Mouse (Mus musculus) embryonic facial prominence, embryonic 12.5 days (tissue): ENCODE results near the gene Svbp. TPM values are rescaled to one million over a fixed set of nuclear protein-coding genes. Genes with fewer than 3 reads are reported as not detected.
A peak's percentile ranks its signal among the peaks of the same experiment; 100 is the strongest.

Experiments used
- ATAC-seq: fragments of 200-750 bp; cut with Nextera tagmentation; 2 replicates; pipeline ENCODE4 v1.8.0; 2017; ENCODE audit not compliant: insufficient number of reproducible peaks, insufficient read depth, low FRiP score, low TSS enrichment
- H3K27ac ChIP-seq: fragments of 300-500 bp; sonication (generic); 2 replicates; pipeline ENCODE4 v1.5.1; 2016; ENCODE audit warnings: mild to moderate bottlenecking
- H3K27me3 ChIP-seq: fragments of 300-500 bp; sonication (generic); 2 replicates; pipeline ENCODE4 v1.6.1; 2016; ENCODE audit warnings: mild to moderate bottlenecking, moderate library complexity
- H3K36me3 ChIP-seq: fragments of 300-500 bp; sonication (generic); 2 replicates; pipeline ENCODE4 v1.6.1; 2016; ENCODE audit warnings: mild to moderate bottlenecking
- H3K4me1 ChIP-seq: fragments of 300-500 bp; sonication (generic); 2 replicates; pipeline ENCODE4 v1.6.1; 2016
- H3K4me2 ChIP-seq: fragments of 300-500 bp; sonication (generic); replicated peaks from 2 replicates; pipeline ENCODE4 v1.6.1; 2016; ENCODE audit warnings: mild to moderate bottlenecking, moderate library complexity
- H3K4me3 ChIP-seq: fragments of 300-500 bp; sonication (generic); 2 replicates; pipeline ENCODE4 v1.5.1; 2016; ENCODE audit warnings: mild to moderate bottlenecking
- H3K9ac ChIP-seq: fragments of 300-500 bp; sonication (generic); 2 replicates; pipeline ENCODE4 v1.6.1; 2016; ENCODE audit warnings: mild to moderate bottlenecking, moderate library complexity
- H3K9me3 ChIP-seq: fragments of 300-500 bp; sonication (generic); 2 replicates; pipeline ENCODE4 v1.6.1; 2016; ENCODE audit warnings: mild to moderate bottlenecking, moderate library complexity
- WGBS: fragments of 180-500 bp; shearing (Covaris S2); methylation state at CpG from one replicate; pipeline ENCODE4 v1.1.7; 2016; 5-methylcytosine and 5-hydroxymethylcytosine counted together
- polyA plus RNA-seq: library from polyadenylated mRNA; unstranded; fragments of >200 nt; fragmentation: Nextera tagmentation; extraction: Ambion mirVana; gene quantifications from 2 replicates; pipeline ENCODE4 v1.2.1, GENCODE M21; 2016

Gene Svbp
- polyA plus RNA-seq = 189 TPM in 2 replicates

DNA sequence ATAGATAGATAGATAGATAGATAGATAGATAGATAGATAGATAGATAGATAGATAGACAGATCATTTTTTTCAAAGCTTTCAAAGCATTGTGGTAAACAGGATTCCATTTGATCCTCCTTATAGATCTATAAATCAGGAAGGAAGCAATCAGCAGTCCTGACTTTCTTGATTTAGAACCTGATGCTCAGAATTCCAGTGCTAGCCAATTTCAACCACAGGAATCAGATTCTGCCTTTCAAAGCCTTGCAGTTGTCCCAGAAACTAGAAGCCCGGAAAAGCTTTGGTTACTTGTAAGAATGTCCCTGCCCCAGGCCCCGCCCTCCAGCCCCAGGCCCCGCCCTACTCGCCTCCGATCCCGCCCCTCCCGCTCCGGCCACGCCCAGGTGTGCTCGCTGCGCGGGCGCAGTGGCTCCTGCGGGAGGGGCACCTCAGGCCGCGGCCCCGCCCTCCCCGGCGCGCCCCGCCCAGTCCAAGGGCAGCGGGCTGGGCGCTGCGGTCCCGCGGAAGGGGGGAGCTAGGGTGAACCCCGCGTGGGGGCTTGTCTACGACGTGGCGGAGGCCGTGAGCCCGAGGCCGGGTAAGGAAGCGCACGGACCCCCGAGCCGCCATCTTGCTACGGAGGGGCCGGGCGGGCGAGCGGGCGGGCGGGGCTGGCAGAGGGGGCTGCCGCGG is at the start of gene Svbp:
Svbp (plus strand) TSS at position 398 of the 673 bp plus-strand sequence.
- Histone ChIP-seq H3K4me1 (peaks cover 14% of the 10 kb centered on the region; the same call in 1 of the 2 replicates), H3K27ac (peak within 1 kb of the TSS; percentile 83), H3K9me3 (no peaks in the 10 kb centered on the region), H3K4me2 (peak within 1 kb of the TSS; percentile 70), H3K4me3 (peak within 1 kb of the TSS; percentile 63), H3K9ac (peak within 1 kb of the TSS; percentile 72), H3K27me3 (no peaks in the 10 kb centered on the region), H3K36me3 (peaks cover 10% of the 10 kb centered on the region)
- ATAC-seq = peak; percentile 93
- 2% methylated on average over 46 of the region's 47 CpGs for WGBS

DNA sequence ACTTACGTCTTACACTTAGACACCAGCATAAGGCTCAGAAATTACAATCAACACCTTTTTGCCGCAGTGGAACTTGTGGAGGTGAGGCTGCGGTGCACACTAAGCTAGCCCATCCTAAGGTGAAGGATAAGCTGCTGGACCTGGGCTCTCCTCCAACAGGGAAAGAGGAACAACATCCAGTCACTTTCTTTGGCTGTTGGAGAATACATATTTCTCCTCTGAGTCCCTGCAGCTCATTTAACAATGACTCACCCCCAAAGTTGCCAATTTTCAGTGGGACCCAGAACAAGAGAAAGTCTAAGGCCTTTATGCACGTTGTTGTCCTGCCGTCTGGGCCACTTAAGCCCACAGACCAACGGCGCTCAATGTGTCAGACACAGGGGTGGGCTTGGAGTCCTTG is 48.3 kb upstream of the Svbp start:
- 90% methylated on average over 7 of the region's 7 CpGs for WGBS

GRCm38 (mm10) chr4:119147347-119147746 is 47.8 kb upstream of the Svbp start:
- H3K4me1 ChIP-seq = no peaks in the 10 kb centered on the region
- H3K4me3 ChIP-seq = no peak overlapping the region
- 86% methylated on average over 5 of the region's 5 CpGs for WGBS
- no peaks in the 10 kb centered on the region for H3K9me3 ChIP-seq
- H3K4me2 ChIP-seq = no peak overlapping the region
- no peak for ATAC-seq
- H3K36me3 ChIP-seq = no peaks in the 10 kb centered on the region
- H3K27ac ChIP-seq = no peak overlapping the region
- no peak overlapping the region for H3K9ac ChIP-seq
- 0 out of 2 replicates have a peak, but pooled peaks cover 3% of the 10 kb centered on the region for H3K27me3 ChIP-seq

More for the DNA sequence above, 48.3 kb upstream of the Svbp start:
- H3K27me3 ChIP-seq = 0 out of 2 replicates have a peak, but pooled peaks cover 3% of the 10 kb centered on the region
- no peak for ATAC-seq
- no peaks in the 10 kb centered on the region for H3K9me3 ChIP-seq
- H3K4me1 ChIP-seq = no peaks in the 10 kb centered on the region
- H3K4me3 ChIP-seq = no peak overlapping the region
- H3K27ac ChIP-seq = no peak overlapping the region
- no peaks in the 10 kb centered on the region for H3K36me3 ChIP-seq
- no peak overlapping the region for H3K9ac ChIP-seq
- H3K4me2 ChIP-seq = no peak overlapping the region

DNA sequence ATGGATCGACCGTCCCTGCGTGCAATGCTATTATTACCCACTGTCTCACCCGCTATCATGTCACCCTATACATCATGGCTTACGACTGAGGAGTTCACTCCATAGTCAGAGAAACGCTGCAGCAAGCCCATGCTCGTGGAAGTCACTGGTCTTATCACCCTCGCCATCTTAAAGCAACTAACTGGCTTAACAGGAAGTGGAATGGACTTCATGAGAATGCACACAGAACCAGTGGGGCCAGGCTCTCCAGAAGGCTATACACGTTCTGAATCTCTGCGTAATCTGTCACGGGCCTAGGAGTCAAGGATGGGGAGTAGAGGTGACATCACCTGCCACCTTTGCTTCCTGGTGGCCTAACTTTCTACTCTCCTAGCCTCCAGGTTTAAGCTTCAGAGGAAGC is 46.4 kb upstream of the Svbp start:
- 85% methylated on average over 11 of the region's 11 CpGs for WGBS
- Histone ChIP-seq H3K4me1 (no peaks in the 10 kb centered on the region), H3K27ac (no peak overlapping the region), H3K4me3 (no peak overlapping the region), H3K9ac (no peak overlapping the region), H3K9me3 (no peaks in the 10 kb centered on the region), H3K27me3 (0 out of 2 replicates have a peak, but pooled peaks cover 3% of the 10 kb centered on the region), H3K36me3 (no peaks in the 10 kb centered on the region), H3K4me2 (no peak overlapping the region)
- ATAC-seq = no peak

DNA sequence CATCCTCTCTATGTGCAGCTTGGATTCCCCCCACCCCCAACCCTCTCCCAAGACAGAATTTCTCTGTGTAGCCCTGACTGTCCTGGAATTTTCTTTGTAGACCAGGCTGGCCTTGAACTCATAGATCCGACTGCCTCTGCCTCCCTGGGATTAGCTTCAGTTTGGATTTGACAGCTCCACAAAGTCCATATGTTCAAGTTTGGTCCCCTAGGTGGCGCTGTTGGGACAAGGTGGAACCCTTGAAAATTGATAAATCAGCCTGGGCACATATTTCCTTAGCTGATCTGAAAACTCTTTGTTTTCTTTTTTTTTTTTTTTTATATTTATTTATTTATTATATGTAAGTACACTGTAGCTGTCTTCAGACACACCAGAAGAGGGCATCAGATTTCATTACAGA is 37.9 kb upstream of the Svbp start:
- 29% methylated on average over 2 of the region's 2 CpGs for WGBS
- H3K9ac ChIP-seq = no peak overlapping the region
- H3K9me3 ChIP-seq = no peaks in the 10 kb centered on the region
- H3K27ac ChIP-seq = no peak overlapping the region
- H3K36me3 ChIP-seq = no peaks in the 10 kb centered on the region
- no peak overlapping the region for H3K4me3 ChIP-seq
- no peaks in the 10 kb centered on the region for H3K4me1 ChIP-seq
- ATAC-seq = no peak
- no peak overlapping the region for H3K4me2 ChIP-seq
- no peaks in the 10 kb centered on the region for H3K27me3 ChIP-seq

DNA sequence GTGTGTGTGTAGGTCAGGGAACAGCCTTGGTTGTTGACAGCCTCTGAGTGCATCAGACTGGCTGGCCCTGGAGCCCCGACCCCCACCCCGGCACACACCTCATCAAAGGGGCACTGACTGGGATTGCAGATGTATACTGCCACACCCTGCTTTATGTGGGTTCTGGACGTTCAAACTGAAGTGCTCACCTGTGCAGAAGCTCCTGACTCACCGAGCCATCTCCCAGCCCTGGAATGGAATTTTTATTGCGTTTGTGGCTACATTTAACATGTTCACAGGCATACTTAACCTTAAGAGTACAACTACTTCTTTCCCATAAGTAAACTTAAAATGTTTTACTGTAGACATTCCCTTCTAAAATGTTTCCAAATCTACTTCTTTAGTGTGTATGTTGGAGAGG is 37.2 kb upstream of the Svbp start:
- Histone ChIP-seq H3K9ac (no peak overlapping the region), H3K4me3 (no peak overlapping the region), H3K36me3 (no peaks in the 10 kb centered on the region), H3K27ac (no peak overlapping the region), H3K27me3 (no peaks in the 10 kb centered on the region), H3K4me1 (no peaks in the 10 kb centered on the region), H3K9me3 (no peaks in the 10 kb centered on the region), H3K4me2 (no peak overlapping the region)
- no peak for ATAC-seq
- WGBS = 81% methylated on average over 5 of the region's 5 CpGs

GRCm38 (mm10) chr4:119161358-119161757 is 33.7 kb upstream of the Svbp start:
- Histone ChIP-seq H3K4me1 (no peaks in the 10 kb centered on the region), H3K27me3 (no peaks in the 10 kb centered on the region), H3K9me3 (no peaks in the 10 kb centered on the region), H3K36me3 (no peaks in the 10 kb centered on the region), H3K27ac (no peak overlapping the region), H3K9ac (no peak overlapping the region), H3K4me3 (no peak overlapping the region), H3K4me2 (no peak overlapping the region)
- ATAC-seq = no peak
- 78% methylated on average over 3 of the region's 3 CpGs for WGBS

DNA sequence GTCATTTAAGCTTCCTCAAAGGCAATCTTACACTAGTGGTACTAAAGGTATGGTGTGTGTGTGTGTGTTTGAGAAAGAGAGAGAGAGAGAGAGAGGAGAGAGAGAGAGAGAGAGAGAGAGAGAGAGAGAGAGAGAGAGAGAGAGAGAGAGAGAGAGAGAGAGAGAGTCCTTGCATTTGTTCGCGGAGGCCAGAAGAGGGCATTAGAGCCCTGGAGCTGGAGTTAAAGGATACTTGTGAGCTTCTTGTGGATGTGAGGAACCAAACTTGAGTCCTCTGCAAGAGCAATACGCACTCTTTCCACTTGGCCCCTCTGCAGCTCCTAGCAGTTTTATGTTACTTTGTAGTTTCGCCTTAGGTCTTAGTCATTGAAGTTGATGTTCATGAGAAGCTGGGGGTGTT is 32.1 kb upstream of the Svbp start:
- Histone ChIP-seq H3K4me1 (no peaks in the 10 kb centered on the region), H3K9ac (no peak overlapping the region), H3K4me3 (no peak overlapping the region), H3K9me3 (no peaks in the 10 kb centered on the region), H3K4me2 (no peak overlapping the region), H3K27ac (no peak overlapping the region), H3K36me3 (no peaks in the 10 kb centered on the region), H3K27me3 (no peaks in the 10 kb centered on the region)
- no peak for ATAC-seq
- 82% methylated on average over 4 of the region's 4 CpGs for WGBS

DNA sequence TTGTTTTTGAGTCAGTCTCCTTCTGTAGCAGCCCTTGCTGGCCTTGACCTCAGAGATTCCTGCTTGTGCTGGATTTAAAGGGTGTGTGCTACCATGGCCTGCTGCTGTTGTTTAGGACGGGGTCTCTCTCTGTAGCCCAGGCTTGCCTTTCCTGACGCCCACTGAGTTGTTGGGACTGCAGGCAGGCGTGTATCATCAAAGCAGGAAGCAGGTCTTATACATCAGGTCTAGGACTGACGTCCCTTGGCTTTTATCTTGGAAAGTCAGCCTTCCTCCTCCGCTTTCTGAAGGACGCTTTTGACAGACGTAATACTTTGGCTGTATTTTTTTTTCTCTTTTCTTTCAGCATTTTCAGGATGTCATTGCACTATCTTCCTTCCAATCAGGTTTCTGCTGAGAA is 29.2 kb upstream of the Svbp start:
- H3K36me3 ChIP-seq = peaks cover 25% of the 10 kb centered on the region
- H3K9ac ChIP-seq = no peak overlapping the region
- ATAC-seq = no peak
- no peak overlapping the region for H3K27ac ChIP-seq
- H3K4me2 ChIP-seq = no peak overlapping the region
- no peak overlapping the region for H3K4me3 ChIP-seq
- H3K4me1 ChIP-seq = no peaks in the 10 kb centered on the region
- H3K9me3 ChIP-seq = no peaks in the 10 kb centered on the region
- WGBS = 75% methylated on average over 7 of the region's 7 CpGs
- H3K27me3 ChIP-seq = no peaks in the 10 kb centered on the region

DNA sequence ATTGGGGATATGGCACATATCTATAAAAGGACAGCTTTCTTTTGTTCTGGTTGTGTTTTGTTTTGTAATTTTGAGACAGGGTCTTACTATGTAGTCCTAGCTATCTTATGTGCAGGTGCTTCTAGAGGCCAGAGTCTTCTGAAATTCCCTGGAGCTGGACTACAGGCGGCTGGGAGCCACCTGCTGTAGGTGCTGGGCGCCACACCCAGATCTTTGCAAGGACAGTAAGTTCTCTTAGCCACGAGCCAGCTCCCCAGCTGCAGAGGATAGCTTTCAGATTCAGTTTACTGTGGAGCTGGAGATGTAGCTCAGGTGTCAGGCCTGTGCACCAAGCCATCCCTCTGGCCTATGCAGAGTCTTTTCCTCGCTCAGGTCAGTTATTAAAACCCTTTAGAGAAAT is 28.0 kb upstream of the Svbp start:
- H3K4me1 ChIP-seq = 0 out of 2 replicates have a peak, but pooled peaks cover 2% of the 10 kb centered on the region
- no peak overlapping the region for H3K4me2 ChIP-seq
- H3K9me3 ChIP-seq = no peaks in the 10 kb centered on the region
- ATAC-seq = no peak
- H3K27ac ChIP-seq = no peak overlapping the region
- no peaks in the 10 kb centered on the region for H3K27me3 ChIP-seq
- H3K36me3 ChIP-seq = peaks cover 26% of the 10 kb centered on the region
- WGBS = 82% methylated on average over 4 of the region's 4 CpGs
- H3K9ac ChIP-seq = no peak overlapping the region
- no peak overlapping the region for H3K4me3 ChIP-seq

DNA sequence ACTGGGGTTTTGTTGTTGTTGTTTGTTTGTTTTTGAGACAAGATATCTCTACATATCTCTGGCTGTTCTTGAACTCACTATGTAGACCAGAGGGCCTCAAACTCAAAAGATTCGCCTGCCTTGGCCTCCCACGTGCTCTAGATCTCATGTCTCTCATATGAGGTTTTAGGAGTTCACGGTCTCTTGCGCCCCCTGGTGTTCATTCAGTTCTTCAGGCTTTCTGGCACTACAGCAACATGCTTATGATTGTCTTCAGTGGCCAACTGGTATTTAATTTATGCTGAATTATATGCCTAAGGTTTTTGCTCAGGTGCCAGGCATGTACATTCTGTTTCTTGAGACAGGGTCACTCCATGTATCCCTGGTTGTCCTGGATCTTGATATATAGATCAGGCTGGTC is 27.4 kb upstream of the Svbp start:
- no peak overlapping the region for H3K4me2 ChIP-seq
- H3K27ac ChIP-seq = no peak overlapping the region
- H3K4me3 ChIP-seq = no peak overlapping the region
- no peak overlapping the region for H3K9ac ChIP-seq
- H3K36me3 ChIP-seq = peaks cover 26% of the 10 kb centered on the region
- ATAC-seq = no peak
- H3K4me1 ChIP-seq = 0 out of 2 replicates have a peak, but pooled peaks cover 5% of the 10 kb centered on the region
- 9% methylated on average over 4 of the region's 4 CpGs for WGBS
- no peaks in the 10 kb centered on the region for H3K27me3 ChIP-seq
- no peaks in the 10 kb centered on the region for H3K9me3 ChIP-seq

DNA sequence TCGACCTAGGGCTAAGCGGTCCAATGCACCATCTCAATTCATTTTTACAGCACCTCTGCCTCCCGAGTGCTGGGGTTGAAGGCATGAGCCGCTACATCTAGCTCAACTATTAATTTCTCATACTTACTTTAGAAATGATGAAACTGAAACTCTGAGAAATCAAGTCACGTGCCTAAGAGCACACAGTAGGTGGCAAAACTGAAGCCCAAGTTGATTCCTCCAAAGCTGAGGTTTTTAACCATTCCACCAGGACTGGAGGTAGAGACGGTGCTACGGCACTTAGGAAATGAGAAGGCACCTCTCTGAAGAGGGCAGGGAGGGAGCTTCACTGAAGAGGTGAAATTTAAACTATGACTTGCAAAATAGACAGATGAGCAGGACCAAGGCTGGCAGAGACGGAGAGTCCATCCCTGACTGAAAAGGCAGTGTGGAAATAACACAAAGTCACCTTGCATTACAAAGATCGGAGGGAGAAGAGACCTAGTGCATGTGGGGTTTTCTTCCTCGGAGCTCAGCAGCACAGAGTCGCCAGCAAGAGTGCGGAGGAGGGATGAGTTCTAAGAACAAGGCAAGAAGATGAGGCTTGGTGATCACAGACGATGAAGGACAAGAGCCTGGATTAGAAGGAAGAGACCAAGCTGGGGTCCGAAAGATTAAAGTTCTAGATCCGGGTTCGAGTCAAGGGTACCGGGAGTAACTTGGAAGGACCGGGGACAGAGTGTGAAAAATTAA is 22.0 kb upstream of the Svbp start:
- no peak for ATAC-seq
- Histone ChIP-seq H3K9me3 (no peaks in the 10 kb centered on the region), H3K36me3 (peaks cover 26% of the 10 kb centered on the region), H3K9ac (peak overlapping the region; percentile 85), H3K4me3 (peak overlapping the region; percentile 79), H3K4me1 (peaks cover 13% of the 10 kb centered on the region; the same call in 1 of the 2 replicates), H3K27me3 (no peaks in the 10 kb centered on the region), H3K27ac (no peak overlapping the region), H3K4me2 (peak overlapping the region; percentile 83)
- 44% methylated on average over 18 of the region's 18 CpGs for WGBS
